Mouse (Mus musculus) macrophage (primary cell): ENCODE measurements at regions not wholly inside any gene's neighbourhood (a gene's known extent, or its start where the extent isn't known, plus 50 kb on each side); places are given as distances from the start of the nearest gene placed in this dataset.
"Not testable (repeated sequence)": the region's sequence is repeated elsewhere in the genome, so short reads cannot be mapped to it uniquely, and the experiment has no call there.

Experiments used
- H3K27ac ChIP-seq: fragments of 350-480 bp; formaldehyde crosslinking; 2 replicates; pipeline ENCODE4 v1.9.0; 2021
- H3K36me3 ChIP-seq: fragments of 350-480 bp; formaldehyde crosslinking; 2 replicates; pipeline ENCODE4 v1.9.0; 2021; ENCODE audit errors: inconsistent target
- H3K4me3 ChIP-seq: fragments of 350-480 bp; formaldehyde crosslinking; 2 replicates; pipeline ENCODE4 v1.9.0; 2021; ENCODE audit errors: inconsistent target
- H3K79me2 ChIP-seq: fragments of 350-480 bp; formaldehyde crosslinking; 2 replicates; pipeline ENCODE4 v1.9.0; 2021; ENCODE audit errors: inconsistent target
- WGBS: methylation state at CpG from one replicate; pipeline ENCODE4 v1.1.7; 2026; ENCODE audit warnings: inconsistent platforms; ENCODE audit not compliant: missing documents; 5-methylcytosine and 5-hydroxymethylcytosine counted together

- Histone ChIP-seq H3K36me3 (no peaks in the 10 kb centered on the region), H3K27ac (no peak overlapping the region), H3K79me2 (no peaks in the 10 kb centered on the region), H3K4me3 (no peak overlapping the region)
- 94% methylated on average over 2 of the region's 2 CpGs for WGBS
Measured at GRCm38 (mm10) chr2:78023416-78023815, 77.2 kb upstream of the Cwc22 start.

DNA sequence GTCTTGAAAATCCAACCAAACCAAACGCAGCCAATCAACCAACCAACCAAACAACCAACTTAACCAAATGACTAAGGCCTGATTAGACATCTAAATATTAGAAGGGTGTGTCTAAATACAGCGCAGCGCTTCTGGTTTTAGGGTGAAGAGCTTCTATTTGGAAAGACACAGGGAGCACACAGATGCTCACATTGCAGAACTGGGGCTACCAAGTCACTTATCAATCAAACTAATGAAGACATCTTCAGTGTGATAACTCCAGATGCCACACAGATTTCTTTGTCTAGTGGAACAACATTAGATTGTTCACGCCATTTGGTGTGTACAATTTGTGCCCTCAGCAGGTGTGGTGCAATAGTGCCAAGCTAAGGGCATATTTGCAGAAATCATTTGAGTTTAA, 76.6 kb upstream of the Cwc22 start:
- WGBS: 85% methylated on average over 4 of the region's 4 CpGs

DNA sequence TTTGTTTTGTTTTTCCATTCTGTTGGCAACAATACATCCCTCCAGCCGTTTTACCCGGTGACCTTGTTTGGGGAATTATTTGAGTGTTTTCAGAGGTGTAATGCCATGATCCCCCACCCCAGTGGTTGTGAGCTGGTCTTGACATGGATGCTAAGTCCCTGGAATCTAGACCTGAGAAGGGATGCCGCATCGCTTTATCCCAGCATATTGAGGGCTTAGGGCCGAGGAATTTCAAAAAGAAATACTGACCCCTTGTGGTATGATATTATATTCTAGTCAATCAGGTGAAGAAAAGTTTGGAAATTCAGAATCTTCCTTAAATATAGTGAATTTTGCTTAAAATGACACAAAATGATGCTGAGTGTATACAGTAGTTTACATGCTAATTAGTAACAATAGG, 75.7 kb upstream of the Cwc22 start:
- Histone ChIP-seq H3K27ac (no peak overlapping the region), H3K36me3 (no peaks in the 10 kb centered on the region), H3K4me3 (no peak overlapping the region), H3K79me2 (no peaks in the 10 kb centered on the region)
- 46% methylated on average over 5 of the region's 5 CpGs for WGBS

More for the DNA sequence above, 76.6 kb upstream of the Cwc22 start:
- no peak overlapping the region for H3K27ac ChIP-seq
- H3K36me3 ChIP-seq: no peaks in the 10 kb centered on the region
- no peaks in the 10 kb centered on the region for H3K79me2 ChIP-seq
- H3K4me3 ChIP-seq: no peak overlapping the region

DNA sequence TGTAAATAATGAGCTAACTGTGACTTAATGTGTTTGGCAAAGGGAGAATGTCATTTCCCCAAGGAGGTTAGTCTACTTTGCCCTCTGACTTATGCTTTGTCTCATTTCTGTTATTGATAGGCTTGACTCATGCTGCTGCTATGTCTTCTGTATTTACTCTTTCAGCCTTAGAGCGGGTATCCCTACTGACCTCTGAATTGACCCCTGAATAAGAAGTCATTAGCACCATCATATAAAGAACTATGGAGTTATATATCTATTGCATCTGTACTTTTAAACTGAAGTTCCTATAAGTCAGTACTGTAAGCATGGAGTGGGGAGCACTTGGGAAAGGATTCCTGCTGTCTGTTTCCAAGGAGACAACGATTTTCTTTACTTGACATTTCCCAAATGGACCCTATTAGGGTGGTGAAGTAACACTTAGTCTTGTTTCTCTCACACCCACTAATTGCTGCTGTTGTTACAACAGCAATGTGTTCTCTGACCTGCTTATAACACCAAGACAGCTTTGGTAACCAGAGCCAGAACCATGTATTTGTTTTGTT, 75.3 kb upstream of the Cwc22 start:
- H3K4me3 ChIP-seq: no peak overlapping the region
- 55% methylated on average over 2 of the region's 2 CpGs for WGBS
- no peaks in the 10 kb centered on the region for H3K36me3 ChIP-seq
- H3K79me2 ChIP-seq: no peaks in the 10 kb centered on the region
- H3K27ac ChIP-seq: no peak overlapping the region

- Histone ChIP-seq H3K36me3 (no peaks in the 10 kb centered on the region), H3K4me3 (no peak overlapping the region), H3K79me2 (no peaks in the 10 kb centered on the region), H3K27ac (no peak overlapping the region)
- 83% methylated on average over 3 of the region's 3 CpGs for WGBS
Measured at GRCm38 (mm10) chr2:78020516-78020915, 74.3 kb upstream of the Cwc22 start.

- Histone ChIP-seq H3K4me3 (no peak overlapping the region), H3K27ac (no peak overlapping the region), H3K79me2 (no peaks in the 10 kb centered on the region), H3K36me3 (no peaks in the 10 kb centered on the region)
- 84% methylated on average over 3 of the region's 3 CpGs for WGBS
Measured at GRCm38 (mm10) chr2:78019916-78020315, 73.7 kb upstream of the Cwc22 start.

- H3K4me3 ChIP-seq, H3K79me2 ChIP-seq, H3K36me3 ChIP-seq, H3K27ac ChIP-seq: not testable (repeated sequence)
- WGBS: 100% methylated on average over 1 of the region's 6 CpGs
Measured at GRCm38 (mm10) chr2:78012441-78012840, 66.3 kb upstream of the Cwc22 start.

DNA sequence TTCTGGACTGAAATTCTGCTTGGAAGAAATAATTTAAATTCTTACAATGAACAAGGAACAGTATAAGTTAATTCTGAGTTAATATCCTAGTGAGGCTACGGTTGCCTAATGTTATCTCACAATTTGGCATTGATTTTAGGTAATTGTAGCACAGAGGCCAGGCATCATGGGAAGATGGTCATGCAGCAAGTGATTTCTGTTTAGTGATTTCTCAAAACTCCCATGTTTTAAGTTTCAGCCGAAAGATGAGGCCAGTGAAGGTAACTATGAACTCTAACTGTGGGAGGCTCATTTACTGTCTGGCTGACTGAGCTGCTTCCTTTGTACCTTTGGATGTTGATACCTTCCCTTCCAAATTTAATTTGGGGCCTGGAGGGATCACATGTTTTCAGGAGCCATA, 65.6 kb upstream of the Cwc22 start:
- WGBS: 90% methylated on average over 2 of the region's 2 CpGs
- H3K4me3 ChIP-seq: no peak overlapping the region

DNA sequence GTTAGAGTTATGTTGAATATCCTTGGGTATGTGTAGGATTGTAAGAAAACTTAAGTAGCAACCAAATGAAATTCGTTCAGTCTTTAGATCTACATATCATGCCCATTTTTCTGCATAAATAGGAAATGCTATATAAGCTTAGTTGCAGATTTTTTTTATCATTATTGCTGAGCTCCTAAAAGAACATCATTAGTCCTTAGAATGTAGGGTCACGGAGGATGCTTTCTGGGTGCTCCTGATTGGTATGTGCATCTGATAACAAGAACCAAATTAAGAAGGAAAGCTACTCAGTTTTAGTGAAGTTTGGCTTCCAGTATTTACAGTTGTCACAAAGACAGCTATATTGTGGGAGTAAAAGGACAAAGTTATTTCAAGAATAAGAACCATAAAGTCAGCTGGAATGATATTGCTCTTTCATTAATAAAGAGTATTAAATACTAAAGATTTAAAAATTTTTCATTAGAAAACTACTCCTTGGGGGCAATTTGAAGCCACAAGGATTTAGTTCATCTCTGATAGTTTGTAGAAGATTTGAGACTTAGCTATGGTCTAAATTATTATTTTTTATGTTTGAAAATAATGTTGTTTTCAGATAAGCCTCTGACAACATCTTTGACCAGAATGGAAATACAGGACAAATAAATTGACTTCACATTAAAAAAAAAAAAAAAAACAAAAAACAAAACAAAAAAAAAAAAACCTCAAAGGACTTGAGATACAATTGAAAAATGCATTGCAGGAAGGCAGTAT, 65.1 kb upstream of the Cwc22 start:
- H3K79me2 ChIP-seq: no peaks in the 10 kb centered on the region
- 92% methylated on average over 2 of the region's 2 CpGs for WGBS
- H3K27ac ChIP-seq: no peak overlapping the region
- H3K4me3 ChIP-seq: no peak overlapping the region
- H3K36me3 ChIP-seq: no peaks in the 10 kb centered on the region

More for the DNA sequence above, 65.6 kb upstream of the Cwc22 start:
- no peaks in the 10 kb centered on the region for H3K36me3 ChIP-seq
- H3K79me2 ChIP-seq: no peaks in the 10 kb centered on the region
- no peak overlapping the region for H3K27ac ChIP-seq

- WGBS: 88% methylated on average over 5 of the region's 5 CpGs
- H3K79me2 ChIP-seq: no peaks in the 10 kb centered on the region
Measured at GRCm38 (mm10) chr2:78010066-78010690, 64.0 kb upstream of the Cwc22 start.

DNA sequence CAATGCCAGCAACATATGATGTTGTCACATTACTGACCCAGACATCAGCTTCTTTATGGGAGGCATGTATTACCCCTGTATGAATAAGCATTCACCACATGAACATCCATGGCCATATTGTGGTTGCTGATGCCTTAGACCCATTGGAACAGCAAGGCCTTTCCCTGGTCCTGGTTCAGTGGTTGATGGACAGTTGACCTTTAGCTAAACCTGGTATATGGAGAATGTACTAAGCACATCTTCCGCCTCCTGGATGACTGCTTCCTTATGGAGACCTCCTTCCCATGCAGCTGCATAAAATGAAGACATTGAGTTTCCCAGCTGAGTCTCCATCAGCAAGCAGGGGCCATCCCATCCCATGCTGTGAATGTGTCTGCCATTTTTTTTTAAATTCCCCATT, 61.9 kb upstream of the Cwc22 start:
- no peak overlapping the region for H3K4me3 ChIP-seq
- H3K27ac ChIP-seq: no peak overlapping the region
- no peaks in the 10 kb centered on the region for H3K79me2 ChIP-seq
- H3K36me3 ChIP-seq: no peaks in the 10 kb centered on the region
- 100% methylated on average over 1 of the region's 1 CpGs for WGBS

More at GRCm38 (mm10) chr2:78010066-78010690, 64.0 kb upstream of the Cwc22 start:
- no peak overlapping the region for H3K4me3 ChIP-seq
- no peak overlapping the region for H3K27ac ChIP-seq
- no peaks in the 10 kb centered on the region for H3K36me3 ChIP-seq

- Histone ChIP-seq H3K36me3 (no peaks in the 10 kb centered on the region), H3K79me2 (no peaks in the 10 kb centered on the region), H3K27ac (no peak overlapping the region), H3K4me3 (no peak overlapping the region)
- 71% methylated on average over 7 of the region's 7 CpGs for WGBS
Measured at GRCm38 (mm10) chr2:78005402-78006021, 59.3 kb upstream of the Cwc22 start.

- 82% methylated on average over 5 of the region's 5 CpGs for WGBS
- Histone ChIP-seq H3K79me2 (no peaks in the 10 kb centered on the region), H3K4me3 (no peak overlapping the region)
Measured at GRCm38 (mm10) chr2:78004426-78004825, 58.3 kb upstream of the Cwc22 start.

More at GRCm38 (mm10) chr2:78004426-78004825, 58.3 kb upstream of the Cwc22 start:
- no peaks in the 10 kb centered on the region for H3K36me3 ChIP-seq
- H3K27ac ChIP-seq: no peak overlapping the region
